Mouse (Mus musculus) left cerebral cortex, postnatal 4 days (tissue): ENCODE data around the gene Psmb2. TPM values are rescaled to one million over a fixed set of nuclear protein-coding genes. Genes with fewer than 3 reads are reported as not detected.

Experiments
- DNase-seq: peaks from one replicate; pipeline ENCODE4 v3.0.0-alpha.2; 2022
- intact Hi-C: fragments of 180-260 bp; cut with DNase I; formaldehyde crosslinking; loops from one replicate; pipeline ENCODE4 v1.15.1; 2025
- total RNA-seq, 2 experiments: library from RNA; stranded (reverse); gene quantifications; 2 replicates each; pipeline ENCODE4 v1.2.3; 2021

The Psmb2 gene
- total RNA-seq = 100 to 1,000 TPM; 138 to 141 TPM

DNA sequence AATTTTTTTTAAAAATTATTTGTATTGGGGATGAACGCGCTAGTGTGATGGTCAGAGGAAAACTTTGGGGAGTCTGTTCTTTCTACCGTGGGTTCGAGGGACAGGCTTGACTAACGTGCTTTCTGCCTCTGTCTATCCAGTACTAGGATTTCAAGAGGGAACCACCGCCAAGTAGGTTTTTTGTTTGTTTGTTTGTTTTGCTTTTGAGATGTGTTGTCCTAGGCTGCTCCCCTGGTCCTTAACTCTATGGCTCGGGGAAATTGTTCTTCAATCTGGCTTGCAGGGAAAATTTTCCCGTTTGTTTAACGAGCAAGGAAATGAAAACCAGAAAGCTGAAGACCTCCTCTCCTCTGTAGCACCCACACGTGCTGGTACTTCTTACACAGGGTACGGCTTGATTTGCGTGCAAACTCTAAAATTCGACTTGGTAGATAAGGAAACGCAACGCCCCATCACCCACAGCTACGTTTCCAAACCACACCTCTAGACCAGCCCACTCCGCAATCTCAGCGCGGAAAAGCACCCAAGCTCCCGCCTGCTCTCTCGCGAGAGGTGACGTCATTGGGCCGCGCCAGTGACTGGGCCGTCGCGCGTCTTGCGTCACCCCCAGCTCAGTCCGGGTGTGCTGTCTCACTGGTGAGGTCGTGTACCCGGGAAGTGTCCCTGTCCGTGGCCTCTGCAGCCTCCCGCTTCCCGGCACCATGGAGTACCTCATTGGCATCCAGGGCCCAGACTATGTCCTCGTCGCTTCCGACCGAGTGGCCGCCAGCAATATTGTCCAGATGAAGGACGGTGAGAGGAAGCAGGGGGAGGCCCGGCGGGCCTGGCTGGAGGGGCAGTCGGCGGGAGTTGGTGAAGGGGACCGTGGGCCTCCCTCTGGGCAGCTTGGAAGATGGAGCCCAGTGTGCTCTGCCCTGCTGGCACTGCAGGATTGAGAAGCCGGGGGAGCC is at the start of gene Psmb2:
Gene Psmb2 (plus strand): TSS at position 577 of the 950 bp plus-strand sequence.
- intact Hi-C loops = no loop called here

DNA sequence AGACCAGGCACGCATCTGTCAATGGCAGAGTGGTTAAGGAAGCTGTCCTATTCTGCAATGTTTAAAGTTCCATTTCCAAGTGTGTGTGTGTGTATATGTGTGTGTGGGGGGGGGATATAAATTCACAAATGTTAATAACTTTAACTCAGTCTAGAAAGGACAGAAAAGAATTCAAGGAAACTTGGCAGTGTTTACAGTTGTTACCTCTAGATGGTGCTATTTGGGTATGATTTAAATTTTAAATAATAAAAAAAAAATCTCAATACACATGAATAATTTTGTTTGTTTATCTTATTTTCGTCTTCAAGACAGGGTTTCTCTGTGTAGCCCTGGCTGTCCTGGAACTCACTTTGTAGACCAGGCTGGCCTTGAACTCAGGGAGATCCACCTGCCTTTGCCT is 45.5 kb upstream of the Psmb2 start:
- intact Hi-C loops = no loop called here
- DNase-seq = no peak

More for the DNA sequence above, at the start of gene Psmb2:
- peak; percentile 98 for DNase-seq

DNA sequence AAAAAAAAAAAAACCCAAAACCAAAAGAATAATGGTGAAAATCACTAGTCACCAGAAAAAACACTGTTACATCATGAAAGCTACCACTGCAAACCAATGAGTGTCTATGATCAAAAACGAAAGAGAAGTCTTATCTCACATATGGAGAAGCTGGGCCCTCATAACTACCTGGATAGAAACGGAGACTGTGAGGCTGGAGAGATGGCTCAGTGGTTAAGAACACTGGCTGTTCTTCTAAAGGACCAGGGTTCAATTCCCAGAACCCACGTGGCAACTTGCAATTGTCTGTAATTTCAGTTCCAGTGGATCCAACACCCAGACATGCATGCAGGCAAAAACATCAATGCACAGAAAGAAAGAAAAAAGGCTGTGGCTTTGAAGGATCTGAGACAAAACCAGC is 44.8 kb upstream of the Psmb2 start:
- intact Hi-C loops = no loop called here

DNA sequence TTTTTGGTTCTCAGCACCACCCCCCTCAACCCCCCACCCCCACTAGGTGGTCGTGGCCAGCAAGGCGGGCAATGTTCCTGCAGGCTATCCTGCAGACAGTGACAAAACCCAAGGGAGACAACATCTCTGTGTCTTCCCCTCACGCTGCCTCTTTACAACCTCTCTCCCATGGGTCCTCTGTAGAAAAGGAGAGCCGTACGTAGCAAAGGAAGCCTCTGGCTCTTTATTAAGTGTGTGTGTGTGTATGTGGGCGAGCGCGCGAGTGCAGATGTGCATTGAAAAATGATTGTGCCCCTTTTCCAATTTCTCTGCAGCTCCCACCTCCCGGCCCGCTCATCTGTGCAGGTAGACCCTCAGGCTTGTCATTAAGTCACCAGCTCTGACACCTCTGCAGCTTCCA is 41.1 kb upstream of the Psmb2 start:
- DNase-seq = no peak
- intact Hi-C loops = no loop called here

More for the DNA sequence above, 44.8 kb upstream of the Psmb2 start:
- no peak for DNase-seq

DNA sequence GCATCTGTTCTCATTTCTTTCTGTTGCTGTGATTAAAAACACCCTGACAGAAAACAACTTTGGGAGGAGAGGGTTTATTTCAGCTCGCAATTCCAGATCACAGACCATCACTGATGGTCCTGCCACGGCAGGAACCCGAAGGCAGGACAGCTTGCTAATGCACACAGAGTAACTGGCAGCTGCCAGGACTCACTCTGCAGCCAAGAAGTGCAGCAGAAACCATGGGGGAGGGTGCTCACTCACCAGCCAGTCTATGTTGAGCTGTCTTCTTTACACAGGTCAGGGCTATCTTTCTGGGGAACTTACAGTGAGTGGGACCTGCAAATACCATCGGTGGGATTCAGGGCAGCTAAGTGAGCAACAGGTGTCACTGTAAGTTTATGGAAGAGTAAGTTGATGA is 40.0 kb upstream of the Psmb2 start:
- intact Hi-C loops = no loop called here
- DNase-seq = peak; percentile 55

DNA sequence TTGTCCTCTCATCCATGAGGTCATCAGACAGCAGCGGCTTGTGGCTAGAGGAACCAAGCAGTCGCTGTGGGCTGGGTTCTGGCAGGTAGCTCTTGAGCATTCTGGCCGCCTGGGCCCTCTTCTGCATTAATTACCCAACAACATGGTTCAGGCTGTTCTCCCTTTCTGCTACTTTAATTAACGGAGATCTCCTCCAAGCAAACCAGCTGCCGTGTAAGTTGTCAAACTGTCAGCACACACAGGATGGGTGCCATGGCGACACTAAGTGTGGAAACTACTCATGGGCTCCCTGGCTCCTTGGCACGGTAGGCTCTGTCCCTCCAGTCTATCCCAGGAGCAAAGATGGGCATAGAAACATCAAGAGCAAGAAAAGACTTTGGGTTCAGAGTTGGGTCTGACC is 38.1 kb upstream of the Psmb2 start:
- intact Hi-C loops = no loop called here
- peak; percentile 31 for DNase-seq

DNA sequence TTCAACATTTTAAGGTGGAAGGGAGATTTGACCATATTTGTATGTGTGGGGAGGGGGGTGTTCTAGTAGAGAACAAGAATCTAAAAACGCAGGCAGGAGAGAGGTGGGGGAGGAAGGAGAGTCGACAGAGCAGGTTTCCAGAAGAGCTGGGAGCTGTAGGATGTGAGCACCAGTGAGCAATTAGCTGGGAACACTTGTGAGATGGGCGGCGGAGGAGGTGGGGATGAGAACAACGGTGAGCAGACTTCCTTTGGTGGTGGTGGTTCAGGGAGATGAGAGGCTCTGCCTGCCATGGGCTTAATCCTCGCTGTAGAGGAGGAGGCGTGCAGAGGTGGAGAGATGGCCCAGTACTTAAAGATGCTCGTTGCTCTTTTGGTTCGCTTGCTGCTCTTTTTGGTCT is 35.5 kb upstream of the Psmb2 start:
- no peak for DNase-seq
- intact Hi-C loops = no loop called here

DNA sequence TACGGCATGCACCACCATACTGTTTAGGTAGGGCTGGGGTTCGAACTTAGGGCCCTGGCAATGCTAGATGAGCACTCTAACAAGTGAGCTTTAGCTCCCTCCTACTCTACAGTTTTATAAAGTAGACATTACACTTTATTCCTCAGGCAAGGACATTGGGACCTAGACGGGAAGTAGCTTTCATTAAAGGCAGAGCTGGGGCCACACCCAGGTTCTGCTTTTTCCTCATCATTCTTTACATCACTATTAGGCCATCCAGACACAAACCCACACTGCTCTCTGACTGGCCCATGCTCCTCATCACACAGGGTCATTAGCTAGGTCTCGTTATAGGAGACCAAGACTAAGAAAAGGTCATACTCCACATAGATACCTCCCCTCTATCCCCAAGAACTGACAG is 33.6 kb upstream of the Psmb2 start:
- no peak for DNase-seq
- intact Hi-C loops = no loop called here

DNA sequence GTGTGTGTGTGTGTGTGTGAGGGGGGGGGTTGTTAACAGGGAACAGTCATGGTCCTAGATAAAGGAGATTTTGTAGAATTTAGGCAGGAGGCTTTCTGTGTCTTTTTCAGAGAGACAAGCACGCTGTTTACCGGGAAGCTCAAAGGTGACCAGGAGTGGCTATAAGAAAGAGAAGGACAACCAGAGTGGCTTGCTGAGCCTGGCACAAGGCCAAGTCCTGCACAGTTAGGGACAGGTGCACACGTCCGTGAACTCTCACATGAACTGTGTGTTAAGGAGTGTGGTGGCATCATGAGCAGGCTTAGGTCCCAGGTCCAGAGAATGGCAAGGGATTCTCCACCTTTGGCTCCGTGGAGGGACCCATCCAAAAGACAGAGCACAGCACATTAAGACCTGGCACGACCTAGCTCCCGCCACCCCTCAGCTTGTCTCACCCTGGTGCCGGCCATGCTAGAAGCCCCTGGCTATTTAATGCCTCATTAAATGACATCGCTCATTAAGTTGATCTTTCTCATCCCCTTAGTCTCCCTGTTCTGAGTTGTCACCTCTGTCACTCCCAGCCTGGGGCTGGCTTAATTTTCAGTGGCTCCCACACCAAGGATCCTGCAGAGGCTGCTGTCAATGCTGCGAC is 33.0 kb upstream of the Psmb2 start:
- intact Hi-C loops = no loop called here
- DNase-seq = no peak

DNA sequence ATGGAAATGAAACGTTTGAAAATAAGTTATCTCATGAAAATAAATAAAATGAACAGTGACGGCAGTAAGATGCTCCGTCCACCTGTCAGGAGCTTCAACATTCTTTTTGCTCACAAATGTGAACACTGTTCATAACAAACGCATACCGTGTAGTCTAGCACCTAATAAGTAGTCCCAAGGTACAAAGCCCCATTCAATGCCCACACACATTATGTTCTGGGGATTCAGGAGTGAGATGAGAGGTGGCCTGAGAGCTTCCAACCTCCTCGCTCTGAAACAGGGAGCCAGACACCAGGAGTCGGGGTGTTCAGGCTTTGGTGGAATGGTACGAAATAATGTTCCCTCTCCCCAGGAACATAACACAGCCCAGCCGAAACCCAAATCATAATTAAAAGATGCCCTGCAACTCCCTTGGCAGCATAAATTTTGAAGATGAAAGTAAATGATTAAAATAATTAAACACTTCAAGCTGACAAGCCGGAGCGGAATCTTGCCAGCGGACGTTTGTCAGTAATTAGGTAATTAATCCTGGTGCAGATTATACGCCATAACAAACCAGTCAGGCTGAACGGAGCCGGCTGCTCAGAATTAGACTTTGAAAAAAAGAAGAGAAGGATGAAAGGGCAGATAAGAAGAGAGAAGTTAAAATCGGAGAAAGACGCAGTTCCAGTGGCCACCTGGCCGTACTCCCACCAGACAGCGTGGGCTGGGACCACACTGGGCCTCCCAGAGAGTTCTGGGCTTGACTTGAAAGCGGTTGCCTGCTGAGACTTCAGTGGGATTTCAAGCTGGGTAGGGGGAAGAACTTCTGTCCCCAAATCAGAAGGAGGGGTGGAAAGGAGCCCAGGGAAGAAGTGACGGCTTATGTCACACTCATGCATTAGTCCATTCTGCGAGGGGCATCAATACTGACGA is 29.2 kb upstream of the Psmb2 start:
- intact Hi-C loops = no loop called here
- peak; percentile 66 for DNase-seq

DNA sequence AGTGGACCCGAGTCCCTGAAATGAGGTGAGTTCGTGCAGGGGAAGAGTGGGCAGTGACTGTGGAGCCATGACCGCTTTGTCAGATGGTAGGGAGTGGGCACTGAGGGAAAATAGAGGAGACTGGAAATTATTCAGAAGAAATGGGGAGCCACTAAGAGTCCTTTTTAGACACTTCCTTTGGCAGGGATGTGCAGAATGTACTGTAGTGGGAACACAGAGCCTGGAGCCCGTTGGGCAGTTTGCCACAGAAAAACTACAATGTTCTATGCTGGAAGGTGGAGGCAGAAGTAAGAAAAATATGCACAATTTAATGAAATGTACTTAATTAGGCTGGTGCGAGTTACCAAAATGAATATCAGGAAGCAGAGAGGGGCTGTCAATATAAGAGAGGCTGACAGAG is 24.3 kb upstream of the Psmb2 start:
- intact Hi-C loops = no loop called here
- no peak for DNase-seq

DNA sequence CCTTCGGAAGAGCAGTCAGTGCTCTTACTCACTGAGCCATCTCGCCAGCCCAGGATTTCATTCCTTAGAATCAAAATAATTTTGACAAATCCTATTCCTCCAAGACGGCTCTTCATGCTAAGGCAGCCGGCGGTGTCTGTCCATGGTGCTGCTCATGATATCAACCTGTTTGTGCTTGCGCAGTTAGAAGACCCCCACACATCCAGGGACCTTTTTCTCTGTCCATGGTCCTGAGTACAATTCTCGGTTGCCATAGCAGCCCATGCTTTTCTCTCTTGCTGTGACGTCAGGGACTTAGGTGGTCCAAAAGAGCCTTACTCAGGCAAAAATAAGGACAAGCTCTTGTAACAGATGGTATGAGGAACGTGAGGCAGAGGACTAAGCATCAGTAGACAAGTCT is 22.1 kb upstream of the Psmb2 start:
- no peak for DNase-seq

DNA sequence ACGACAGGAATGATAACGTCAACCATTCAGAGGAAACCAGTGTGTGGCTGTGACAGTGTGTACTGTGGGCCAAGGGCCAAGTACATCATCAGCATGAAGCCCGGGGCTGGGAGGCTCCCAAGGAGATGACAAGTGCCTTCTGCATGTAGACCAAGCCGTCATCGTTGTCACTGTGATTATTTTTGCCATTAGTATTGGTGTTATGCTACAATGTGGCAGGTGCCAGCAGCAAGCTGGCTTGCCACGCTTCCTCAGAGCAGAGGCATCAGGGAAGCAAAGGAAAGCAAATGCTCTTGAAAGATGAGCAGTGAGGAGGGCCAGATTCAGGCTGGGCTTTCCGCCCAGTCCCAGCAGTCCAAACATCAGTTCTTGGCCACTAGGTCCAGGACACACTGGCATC is 16.2 kb upstream of the Psmb2 start:
- peak; percentile 85 for DNase-seq
- intact Hi-C loops = no loop called here

More for the DNA sequence above, 22.1 kb upstream of the Psmb2 start:
- intact Hi-C loops = no loop called here

DNA sequence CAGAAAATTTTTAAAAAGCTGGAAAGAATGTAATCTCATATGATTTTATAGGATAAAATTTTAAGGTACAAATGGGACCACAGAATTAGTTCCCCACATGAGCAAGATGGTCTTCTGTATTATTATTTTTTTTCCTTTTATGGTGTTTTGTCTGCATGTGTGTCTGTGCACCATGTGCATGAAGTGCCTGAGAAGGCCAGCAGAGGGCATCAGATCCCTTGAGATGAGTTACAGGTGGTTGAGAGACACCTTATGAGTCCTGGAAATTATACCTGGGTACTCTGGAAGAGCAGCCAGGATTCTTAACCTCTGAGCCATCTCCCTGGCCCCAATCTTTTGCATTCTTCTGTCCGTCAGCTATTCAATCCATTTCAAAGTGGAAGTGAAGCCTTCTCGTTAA is 10.4 kb upstream of the Psmb2 start:
- intact Hi-C loops = no loop called here
- DNase-seq = no peak

DNA sequence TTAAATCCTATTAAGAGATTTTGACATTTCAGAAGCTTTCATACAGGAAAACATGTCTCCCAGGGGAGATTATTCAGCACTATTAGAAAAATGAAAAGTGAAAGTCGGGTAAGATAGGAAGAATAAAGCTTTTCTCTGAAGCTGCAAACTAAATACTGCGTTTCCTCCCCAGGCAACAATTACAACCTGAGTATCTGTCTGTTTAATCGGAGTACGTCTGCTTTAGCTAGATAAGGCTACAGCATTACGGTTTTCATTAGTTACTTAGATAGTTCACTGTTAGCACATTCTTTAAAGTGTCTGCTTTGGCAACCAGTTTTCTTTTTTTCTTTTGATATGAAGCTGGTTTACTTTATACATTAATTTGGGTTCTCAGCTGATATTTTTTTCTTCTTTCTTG is 4.9 kb downstream of the Psmb2 start:
- intact Hi-C loops = no loop called here
- no peak for DNase-seq

DNA sequence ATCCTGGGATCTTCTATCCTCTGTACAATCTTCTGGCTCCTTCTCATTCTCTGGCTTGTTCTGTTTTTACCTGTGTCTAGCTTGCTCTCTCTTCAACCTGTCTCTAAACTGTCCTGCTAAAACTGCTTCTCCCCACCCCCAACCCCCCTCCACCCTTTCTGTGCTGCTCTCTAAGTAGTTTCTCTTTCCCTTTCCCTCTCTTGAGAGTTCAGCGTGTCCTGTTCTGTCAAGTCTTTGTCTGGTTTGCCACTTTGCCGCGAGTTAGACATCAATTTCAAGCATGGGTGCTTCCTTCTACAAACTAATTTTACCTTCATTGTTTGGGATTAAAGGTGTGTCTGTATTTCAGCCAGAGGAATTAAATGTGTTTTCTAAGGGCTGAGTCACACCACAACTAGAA is 5.7 kb downstream of the Psmb2 start:
- intact Hi-C loops = no loop called here
- DNase-seq = no peak

DNA sequence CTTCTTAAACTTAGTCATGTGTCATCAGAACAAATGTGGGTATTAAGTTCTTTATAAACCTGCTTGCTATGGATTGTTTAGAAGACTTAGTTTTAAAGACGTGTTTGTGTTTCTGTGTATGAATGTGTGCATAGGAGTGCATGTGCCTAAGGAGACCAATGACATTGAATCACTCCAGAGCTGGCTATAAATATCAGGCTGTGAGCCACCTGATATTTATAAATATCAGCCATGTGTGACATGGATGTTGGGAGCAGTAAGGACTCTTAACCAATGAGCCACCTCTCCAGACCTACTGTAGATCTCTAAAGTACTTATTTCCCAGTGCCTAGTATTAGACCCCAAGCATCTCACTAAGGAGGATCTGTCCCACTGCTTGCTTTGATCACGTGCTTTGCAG is 12.0 kb downstream of the Psmb2 start:
- intact Hi-C loops = no loop called here
- DNase-seq = no peak

DNA sequence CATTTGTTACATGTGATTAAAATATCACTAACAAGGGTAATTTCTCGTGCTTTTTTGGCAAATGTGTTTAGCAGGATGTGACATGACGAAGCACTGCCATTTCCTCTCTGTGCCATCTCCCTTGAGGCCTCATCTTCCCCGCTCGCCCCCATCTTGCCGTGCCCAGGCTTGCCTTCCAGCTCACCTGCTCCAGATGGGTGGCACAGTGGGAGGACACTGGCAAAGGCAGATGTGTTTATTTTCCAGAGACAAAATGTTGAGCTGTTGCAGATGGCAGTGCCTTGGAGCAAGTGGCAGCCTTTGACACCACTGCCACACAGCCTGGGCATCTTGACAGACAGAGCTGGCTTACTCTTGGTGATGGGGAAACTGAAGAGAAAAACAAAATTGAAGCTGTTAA is 15.6 kb downstream of the Psmb2 start:
- DNase-seq = no peak
- intact Hi-C loops = no loop called here

DNA sequence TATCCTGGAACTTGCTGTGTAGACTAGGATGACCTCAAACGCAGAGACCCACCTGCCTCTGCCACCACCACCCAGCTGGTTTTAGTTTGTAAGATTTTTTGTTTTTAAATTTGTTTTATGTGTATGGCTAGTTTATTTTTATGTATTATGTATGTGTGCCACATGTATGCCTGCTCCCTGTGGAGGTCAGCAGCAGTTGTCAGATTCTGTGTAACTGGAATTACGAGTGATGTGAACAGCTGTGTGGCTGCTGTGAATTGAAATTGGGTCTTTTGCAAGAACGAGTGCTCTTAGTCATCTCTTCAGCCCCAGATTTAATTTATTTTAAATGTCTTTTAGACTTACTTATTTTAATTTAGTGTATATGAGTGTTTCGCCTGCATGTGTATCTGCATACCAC is 19.5 kb downstream of the Psmb2 start:
- no peak for DNase-seq
- intact Hi-C loops = no loop called here

DNA sequence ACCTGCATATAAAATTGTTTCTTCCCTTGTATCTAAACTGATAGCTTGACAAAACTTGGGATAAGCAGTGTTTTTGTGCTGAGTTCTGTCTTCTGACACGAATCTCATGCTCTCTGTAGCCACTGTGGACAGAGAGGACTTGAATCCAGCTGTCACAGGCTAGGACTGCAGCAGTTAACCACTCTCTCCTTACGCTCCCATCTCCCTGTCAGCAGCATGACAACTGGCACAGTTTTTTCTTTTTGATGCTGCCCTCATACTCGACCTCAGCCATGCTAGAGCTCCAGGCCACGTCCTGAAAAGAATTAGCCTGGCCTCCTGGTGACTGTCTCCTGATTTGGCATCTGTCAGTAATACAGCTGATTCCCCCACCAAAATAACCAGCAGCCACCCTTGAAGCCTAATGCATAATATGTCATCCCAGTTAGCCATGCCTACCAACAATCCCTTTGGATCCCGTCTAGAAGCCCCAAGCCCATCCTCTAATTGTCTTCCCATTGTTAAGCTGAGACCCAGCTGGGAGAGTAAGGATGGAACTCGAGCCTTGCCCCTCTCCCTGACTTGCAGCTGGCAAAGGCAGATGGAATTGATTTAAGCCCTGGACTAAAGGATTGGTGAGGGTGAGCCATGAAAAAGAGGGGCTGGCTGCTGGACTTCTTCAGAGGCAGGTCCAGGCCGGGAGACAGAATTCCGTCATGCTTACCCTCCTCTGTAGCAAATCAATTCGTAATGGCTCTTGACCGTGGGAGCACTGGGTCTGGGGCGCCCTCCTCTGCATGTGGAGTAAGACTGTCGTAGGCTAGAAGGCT is 29.4 kb downstream of the Psmb2 start:
- intact Hi-C loops = no loop called here
- DNase-seq = peak; percentile 21
